Comparison of ENCODE assay signal across 31 mouse cellular contexts in the genomic region with DNA sequence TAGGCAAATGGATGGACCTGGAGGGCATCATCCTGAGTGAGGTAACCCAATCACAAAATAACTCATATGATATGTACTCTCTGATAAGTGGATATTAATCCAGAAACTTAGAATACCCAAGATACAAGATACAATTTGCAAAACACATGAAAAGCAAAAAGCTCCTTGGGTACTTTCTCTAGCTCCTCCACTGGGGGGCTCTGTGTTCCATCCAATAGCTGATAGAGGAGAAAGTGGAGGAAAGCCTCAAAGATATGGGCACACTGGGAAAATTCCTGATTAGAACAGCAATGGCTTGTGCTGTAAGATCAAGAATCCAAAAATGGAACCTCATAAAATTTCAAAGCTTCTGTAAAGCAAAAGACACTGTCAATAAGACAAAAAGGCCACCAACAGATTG. TPM values are rescaled to one million over a fixed set of nuclear protein-coding genes. Genes with fewer than 3 reads are reported as not detected.
A peak's percentile ranks its signal among the peaks of the same experiment; 100 is the strongest.
DNase-seq lines count a peak whose midpoint lies in the region; ATAC-seq and TF ChIP-seq lines count a peak whose summit lies in the region.
"Not testable (repeated sequence)": the region's sequence is repeated elsewhere in the genome, so short reads cannot be mapped to it uniquely, and the experiment has no call there.
"Had no signal": no experiment of that assay in that cellular context is flagged by ENCODE, and none has a peak within 500 bp of the region (broad histone marks: within the 10 kb centered on the region; RNA-seq: fewer than 3 reads in every experiment).

No protein-coding gene starts in this region.

- DNase-seq in ES-CJ7 (ENCODE audit: low read depth, low spot score) (peak; percentile 11), NIH3T3 (ENCODE audit: low read depth) (peak; percentile 3), ZHBTc4 (ENCODE audit: low read depth, low spot score) (peak; percentile 5)
- DNase-seq in adrenal gland, postnatal 36 days, result peak; percentile 1 to 9
- peak; percentile 2 for DNase-seq in kidney, adult 9 months
- not testable (repeated sequence) for DNase-seq in left cerebral cortex, adult 2 months (ENCODE audit: extremely low spot score in 1 of 2, low spot score in 2 of 2); stomach, postnatal 0 days (ENCODE audit: low spot score)

- H3K27me3 ChIP-seq in stomach, postnatal 0 days (ENCODE audit: control insufficient read depth, insufficient read depth, low read length), result not testable (repeated sequence)

- H3K27ac ChIP-seq in left cerebral cortex, adult 2 months; stomach, postnatal 0 days (replicated peaks): not testable (repeated sequence)

- H3K4me2 ChIP-seq in stomach, postnatal 0 days (replicated peaks; ENCODE audit: low read depth), result not testable (repeated sequence)

- not testable (repeated sequence) for TF ChIP-seq EP300 in stomach, postnatal 0 days (optimal IDR thresholded peaks at IDR 0.05)

- intact Hi-C loops in left cerebral cortex, adult 2 months (cut with DNase I), result not testable (repeated sequence)

- not testable (repeated sequence) for H3K4me3 ChIP-seq in left cerebral cortex, adult 2 months; stomach, postnatal 0 days (ENCODE audit: low read depth, low read length)

- H3K9me3 ChIP-seq in stomach, postnatal 0 days (ENCODE audit: control insufficient read depth, low read length), result not testable (repeated sequence)

- not testable (repeated sequence) for H3K9ac ChIP-seq in stomach, postnatal 0 days (ENCODE audit: low read length)

- TF ChIP-seq CTCF in left cerebral cortex, adult 2 months (IDR thresholded peaks at IDR 0.05), result peak; percentile 10
- 0 out of 2 replicates have a peak, but pooled peaks have one; percentile 14 for TF ChIP-seq CTCF in stomach, postnatal 0 days (IDR thresholded peaks at IDR 0.05; ENCODE audit: low read depth)

- H3K36me3 ChIP-seq in stomach, postnatal 0 days (ENCODE audit: control insufficient read depth, insufficient read depth, low read length), result not testable (repeated sequence)

- H3K4me1 ChIP-seq in stomach, postnatal 0 days (replicated peaks; ENCODE audit: control insufficient read depth, insufficient read depth), result not testable (repeated sequence)

- not testable (repeated sequence) for ATAC-seq in stomach, postnatal 0 days (ENCODE audit: low FRiP score, low TSS enrichment)

RNA-seq across cellular contexts. Expression of gene Pgk2, which starts 6.6 kb away (rescaled TPM):
- total RNA-seq in adrenal gland, postnatal 36 days (2021), result not detected
- not detected for total RNA-seq in left cerebral cortex, adult 2 months (2021)
- not detected in 2 replicates for polyA plus RNA-seq in stomach, postnatal 0 days (2015; fragmentation: Nextera tagmentation; extraction: Ambion mirVana)
- total RNA-seq: adrenal gland, adult 2 months; adrenal gland, postnatal 4 days; CH12.LX; gastrocnemius, adult 18-20 months; gastrocnemius, postnatal 10 days; gastrocnemius, postnatal 36 days; granulocyte monocyte progenitor cell, adult 5-6 weeks; heart, adult 2 months; heart, postnatal 14 days; heart, postnatal 4 days; hindbrain, postnatal 0 days had no signal
- polyA plus RNA-seq: adrenal gland, adult 2 months; cortical plate, adult 2 months; embryonic facial prominence, embryonic 11.5 days; embryonic facial prominence, embryonic 14.5 days; forebrain, embryonic 10.5 days; forebrain, embryonic 13.5 days; forebrain, embryonic 16.5 days; heart, embryonic 10.5 days; heart, embryonic 13.5 days; heart, embryonic 16.5 days; hindbrain, embryonic 11.5 days; hindbrain, embryonic 14.5 days; hindbrain, postnatal 0 days; inflammation-experienced regulatory T-cells, adult 6 months; intestine, embryonic 16.5 days had no signal

RNA-seq across cellular contexts. Expression of gene Crisp3, which starts 40.3 kb away (rescaled TPM):
- total RNA-seq in adrenal gland, postnatal 36 days (2021), result not detected
- total RNA-seq in left cerebral cortex, adult 2 months (2021), result not detected
- 0.08 TPM in 1 of 2 replicates, not detected in the other for polyA plus RNA-seq in stomach, postnatal 0 days (2015; fragmentation: Nextera tagmentation; extraction: Ambion mirVana)
- total RNA-seq: adrenal gland, adult 2 months; adrenal gland, postnatal 4 days; gastrocnemius, adult 18-20 months; gastrocnemius, postnatal 10 days; gastrocnemius, postnatal 36 days; granulocyte monocyte progenitor cell, adult 5-6 weeks; heart, adult 2 months; heart, postnatal 14 days; heart, postnatal 4 days had no signal
- polyA plus RNA-seq: adrenal gland, adult 2 months; cortical plate, adult 2 months; embryonic facial prominence, embryonic 11.5 days; forebrain, embryonic 10.5 days; forebrain, embryonic 13.5 days; forebrain, embryonic 16.5 days; heart, adult 2 months; heart, embryonic 10.5 days; heart, embryonic 13.5 days; heart, embryonic 16.5 days; hindbrain, embryonic 11.5 days; hindbrain, embryonic 14.5 days; inflammation-experienced regulatory T-cells, adult 6 months; intestine, embryonic 16.5 days had no signal
